Mouse (Mus musculus) olfactory bulb, adult 2 months (tissue): ENCODE data around the gene Exoc4. TPM values are rescaled to one million over a fixed set of nuclear protein-coding genes. Genes with fewer than 3 reads are reported as not detected.

Experiments
- H3K27ac ChIP-seq: fragments of 200-500 bp; 2 replicates; pipeline ENCODE4 v1.5.1; 2012; ENCODE audit warnings: low read depth, low read length; ENCODE audit not compliant: insufficient read depth
- H3K4me1 ChIP-seq: fragments of 200-500 bp; 2 replicates; pipeline ENCODE4 v1.6.1; 2012; ENCODE audit warnings: low read length; ENCODE audit not compliant: control insufficient read depth, insufficient read depth
- H3K4me3 ChIP-seq: fragments of 200-500 bp; 2 replicates; pipeline ENCODE4 v1.5.1; 2012; ENCODE audit warnings: mild to moderate bottlenecking, low read depth, low read length, moderate library complexity; ENCODE audit not compliant: insufficient read depth
- CTCF ChIP-seq: fragments of 200-500 bp; IDR thresholded peaks from 2 replicates; pipeline ENCODE4 v1.5.1; 2012; ENCODE audit warnings: low read depth, mild to moderate bottlenecking, low read length, moderate library complexity; ENCODE audit not compliant: insufficient read depth
- POLR2A ChIP-seq: fragments of 200-500 bp; IDR thresholded peaks from 2 replicates; pipeline ENCODE4 v1.6.1; 2012; ENCODE audit warnings: mild to moderate bottlenecking, low read depth, low read length, moderate library complexity; ENCODE audit not compliant: insufficient read depth
- WGBS: fragments of 180-500 bp; shearing (Covaris S2); methylation state at CpG from one replicate; pipeline ENCODE4 v1.1.7; 2018; 5-methylcytosine and 5-hydroxymethylcytosine counted together
- polyA plus RNA-seq: library from polyadenylated mRNA; stranded (reverse); fragments of >200 nt; gene quantifications from 2 replicates; pipeline ENCODE4 v1.2.4, GENCODE M21; 2012; ENCODE audit warnings: low replicate concordance; ENCODE audit not compliant: missing spikeins, insufficient read depth, insufficient read length

Gene Exoc4
- polyA plus RNA-seq, 1 experiment = not detected

GRCm38 (mm10) chr6:33892142-33892541 is 643.3 kb downstream of the Exoc4 start:
- no peak overlapping the region for H3K27ac ChIP-seq
- WGBS = 52% methylated on average over 2 of the region's 2 CpGs

GRCm38 (mm10) chr6:33899973-33900372 is 651.1 kb downstream of the Exoc4 start:
- WGBS = 92% methylated on average over 5 of the region's 5 CpGs
- Histone ChIP-seq H3K27ac (no peak overlapping the region), H3K4me1 (no peaks in the 10 kb centered on the region), H3K4me3 (no peak overlapping the region)
- TF ChIP-seq CTCF (no peak), POLR2A (no peak)

More at GRCm38 (mm10) chr6:33892142-33892541, 643.3 kb downstream of the Exoc4 start:
- no peak for TF ChIP-seq CTCF
- no peak for TF ChIP-seq POLR2A
- H3K4me3 ChIP-seq = no peak overlapping the region
- no peaks in the 10 kb centered on the region for H3K4me1 ChIP-seq

GRCm38 (mm10) chr6:33900615-33901014 is 651.7 kb downstream of the Exoc4 start:
- Histone ChIP-seq H3K4me1 (no peaks in the 10 kb centered on the region), H3K4me3 (no peak overlapping the region), H3K27ac (no peak overlapping the region)
- WGBS = 70% methylated on average over 4 of the region's 4 CpGs
- TF ChIP-seq CTCF (no peak), POLR2A (no peak)

- WGBS = 78% methylated on average over 1 of the region's 1 CpGs
- no peaks in the 10 kb centered on the region for H3K4me1 ChIP-seq
- no peak for TF ChIP-seq POLR2A
- TF ChIP-seq CTCF = no peak
- H3K27ac ChIP-seq = no peak overlapping the region
- H3K4me3 ChIP-seq = no peak overlapping the region
Measured at GRCm38 (mm10) chr6:33905099-33905498, 656.2 kb downstream of the Exoc4 start.

GRCm38 (mm10) chr6:33910671-33911070 is 661.8 kb downstream of the Exoc4 start:
- Histone ChIP-seq H3K27ac (no peak overlapping the region), H3K4me3 (no peak overlapping the region), H3K4me1 (no peaks in the 10 kb centered on the region)
- TF ChIP-seq POLR2A (no peak), CTCF (no peak)
- WGBS = 91% methylated on average over 3 of the region's 3 CpGs

GRCm38 (mm10) chr6:33913072-33913471 is 664.2 kb downstream of the Exoc4 start:
- H3K27ac ChIP-seq = no peak overlapping the region
- H3K4me1 ChIP-seq = no peaks in the 10 kb centered on the region
- TF ChIP-seq CTCF (no peak), POLR2A (no peak)
- H3K4me3 ChIP-seq = no peak overlapping the region
- WGBS = 58% methylated on average over 5 of the region's 5 CpGs

- Histone ChIP-seq H3K27ac (no peak overlapping the region), H3K4me3 (no peak overlapping the region), H3K4me1 (no peaks in the 10 kb centered on the region)
- WGBS = 57% methylated on average over 8 of the region's 8 CpGs
- TF ChIP-seq POLR2A (no peak), CTCF (no peak)
Measured at GRCm38 (mm10) chr6:33913486-33913885, 664.6 kb downstream of the Exoc4 start.

GRCm38 (mm10) chr6:33913964-33914363 is 665.1 kb downstream of the Exoc4 start:
- Histone ChIP-seq H3K27ac (no peak overlapping the region), H3K4me1 (no peaks in the 10 kb centered on the region), H3K4me3 (no peak overlapping the region)
- 95% methylated on average over 4 of the region's 4 CpGs for WGBS
- TF ChIP-seq POLR2A (no peak), CTCF (no peak)

GRCm38 (mm10) chr6:33923571-33923970 is 674.7 kb downstream of the Exoc4 start:
- no peaks in the 10 kb centered on the region for H3K4me1 ChIP-seq
- no peak overlapping the region for H3K27ac ChIP-seq
- 94% methylated on average over 2 of the region's 2 CpGs for WGBS
- H3K4me3 ChIP-seq = no peak overlapping the region
- TF ChIP-seq CTCF (no peak), POLR2A (no peak)

- H3K27ac ChIP-seq = no peak overlapping the region
- 89% methylated on average over 4 of the region's 4 CpGs for WGBS
- H3K4me1 ChIP-seq = no peaks in the 10 kb centered on the region
- TF ChIP-seq CTCF (no peak), POLR2A (no peak)
- H3K4me3 ChIP-seq = no peak overlapping the region
Measured at GRCm38 (mm10) chr6:33924888-33925287, 676.0 kb downstream of the Exoc4 start.
